Mouse (Mus musculus) limb, embryonic 10.5 days (tissue): ENCODE results near the gene Moxd1. TPM values are rescaled to one million over a fixed set of nuclear protein-coding genes. Genes with fewer than 3 reads are reported as not detected.

Experiments used
- DNase-seq: peaks from one replicate; pipeline ENCODE4 v3.0.0-alpha.2; 2017; ENCODE audit warnings: low spot score
- H3K27ac ChIP-seq: fragments of 300-500 bp; sonication (generic); 2 replicates; pipeline ENCODE4 v1.5.1; 2016; ENCODE audit warnings: mild to moderate bottlenecking
- H3K27me3 ChIP-seq: fragments of 300-500 bp; sonication (generic); 2 replicates; pipeline ENCODE4 v1.6.1; 2016; ENCODE audit warnings: low read depth, mild to moderate bottlenecking; ENCODE audit not compliant: poor library complexity, severe bottlenecking
- H3K36me3 ChIP-seq: fragments of 300-500 bp; sonication (generic); 2 replicates; pipeline ENCODE4 v1.6.1; 2016; ENCODE audit warnings: mild to moderate bottlenecking, moderate library complexity
- H3K4me1 ChIP-seq: fragments of 300-500 bp; sonication (generic); 2 replicates; pipeline ENCODE4 v1.6.1; 2016
- H3K4me3 ChIP-seq: fragments of 300-500 bp; sonication (generic); 2 replicates; pipeline ENCODE4 v1.5.1; 2016; ENCODE audit warnings: mild to moderate bottlenecking, moderate library complexity
- H3K9me3 ChIP-seq: fragments of 300-500 bp; sonication (generic); replicated peaks from 2 replicates; pipeline ENCODE4 v1.6.1; 2016; ENCODE audit warnings: mild to moderate bottlenecking
- WGBS: fragments of 180-500 bp; shearing (Covaris S2); methylation state at CpG from one replicate; pipeline ENCODE4 v1.1.7; 2016; 5-methylcytosine and 5-hydroxymethylcytosine counted together
- polyA plus RNA-seq: library from polyadenylated mRNA; unstranded; fragments of >200 nt; fragmentation: Nextera tagmentation; extraction: Ambion mirVana; gene quantifications from 2 replicates; pipeline ENCODE4 v1.2.1, GENCODE M21; 2016

Gene Moxd1
- polyA plus RNA-seq, 1 experiment from 2014 or later, result 6.0 TPM

DNA sequence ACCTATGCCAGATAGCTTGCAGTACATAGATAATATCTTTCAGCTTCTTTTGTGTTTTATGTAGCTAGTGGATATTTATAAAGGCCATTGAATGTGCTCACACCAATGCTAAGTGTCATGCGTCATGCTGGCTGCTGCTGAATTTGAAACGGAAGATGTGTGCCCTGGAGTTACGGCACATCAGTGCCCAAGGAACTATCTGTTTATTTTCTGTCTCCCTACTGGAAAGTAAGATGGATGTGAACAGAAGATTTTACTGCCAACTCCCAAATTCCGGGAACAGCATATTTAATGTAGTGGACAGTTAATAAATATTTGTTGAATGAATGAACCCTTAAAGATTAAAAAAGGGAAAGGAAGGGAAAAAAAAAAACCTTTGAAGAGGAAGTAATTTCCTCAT, 119.8 kb downstream of the Moxd1 start:
- Histone ChIP-seq H3K4me3 (no peak overlapping the region), H3K36me3 (no peaks in the 10 kb centered on the region), H3K9me3 (no peaks in the 10 kb centered on the region), H3K27ac (no peak overlapping the region), H3K4me1 (peaks cover 7% of the 10 kb centered on the region; the same call in 1 of the 2 replicates), H3K27me3 (no peaks in the 10 kb centered on the region)
- DNase-seq, result no peak
- 83% methylated on average over 4 of the region's 4 CpGs for whole genome bisulfite sequencing

Other genes starting within 250 kb of the Moxd1 start
- not detected in 2 replicates for gene Taar6, start 237.9 kb upstream of the Moxd1 start, polyA plus RNA-seq
- gene Taar7a, start 230.0 kb upstream of the Moxd1 start, polyA plus RNA-seq, result not detected in 2 replicates
- not detected in 2 replicates for gene Taar7b, start 223.6 kb upstream of the Moxd1 start, polyA plus RNA-seq
- gene Taar7d, start 196.3 kb upstream of the Moxd1 start, polyA plus RNA-seq, result not detected in 2 replicates
- not detected in 2 replicates for gene Taar7e, start 185.9 kb upstream of the Moxd1 start, polyA plus RNA-seq
- gene Taar7f, start 174.0 kb upstream of the Moxd1 start, polyA plus RNA-seq, result not detected in 2 replicates
- gene Taar8a, start 147.0 kb upstream of the Moxd1 start, polyA plus RNA-seq, result not detected in 2 replicates
- not detected in 2 replicates for gene Taar8b, start 131.2 kb upstream of the Moxd1 start, polyA plus RNA-seq
- gene Taar8c, start 121.6 kb upstream of the Moxd1 start, polyA plus RNA-seq, result not detected in 2 replicates
- gene Taar9, start 114.0 kb upstream of the Moxd1 start, polyA plus RNA-seq, result not detected in 2 replicates
- 23.7 and 34.1 TPM in 2 replicates for gene Stx7, start 74.2 kb upstream of the Moxd1 start, polyA plus RNA-seq